Mouse (Mus musculus): ENCODE data around the gene Mrps35.

- TF ChIP-seq POLR2A (IDR thresholded peaks at IDR 0.05; ENCODE audit: control insufficient read depth, low read depth, low read length), result no peak
- TF ChIP-seq CTCF (IDR thresholded peaks at IDR 0.05; ENCODE audit: control insufficient read depth, insufficient read depth, insufficient replicate concordance, low read depth, low read length), result no peak
Observed at GRCm38 (mm10) chr6:147010811-147011520, 31.6 kb upstream of the Mrps35 start.
